Mouse (Mus musculus) G1E (cell line): Measurements from ENCODE around the gene Dusp19.

ENCODE experiments used
- CTCF ChIP-seq: IDR thresholded peaks from 2 replicates; pipeline ENCODE4 v1.5.1; 2012; ENCODE audit warnings: low read depth, low read length, inconsistent platforms, mixed read lengths
- GATA1 ChIP-seq: IDR thresholded peaks from 2 replicates; pipeline ENCODE4 v1.6.1; 2012; ENCODE audit warnings: borderline replicate concordance, low read length, inconsistent platforms, mixed read lengths
- GATA2 ChIP-seq: IDR thresholded peaks from 2 replicates; pipeline ENCODE4 v1.6.1; 2012; ENCODE audit warnings: low read depth, low read length, inconsistent platforms, borderline replicate concordance

- no peak for TF ChIP-seq CTCF
- no peak for TF ChIP-seq GATA1
- TF ChIP-seq GATA2 = no peak
Observed at GRCm38 (mm10) chr2:80582356-80582755, 34.5 kb upstream of the Dusp19 start.
